Mouse (Mus musculus): ENCODE measurements around the gene Mrpl20. TPM values are rescaled to one million over a fixed set of nuclear protein-coding genes. Genes with fewer than 3 reads are reported as not detected.

Mrpl20 gene
- polyA plus RNA-seq, 1 experiment, result 74.6 TPM

- Histone ChIP-seq H3K36me3 (ENCODE audit: control insufficient read depth, insufficient read depth, low read length) (no peaks in the 10 kb centered on the region), H3K27ac (ENCODE audit: control insufficient read depth, insufficient read depth, low read length) (no peak overlapping the region), H3K27me3 (ENCODE audit: control insufficient read depth, insufficient read depth, low read length) (no peaks in the 10 kb centered on the region), H3K4me3 (ENCODE audit: control insufficient read depth, insufficient read depth, low read length) (no peak overlapping the region), H3K4me1 (replicated peaks; ENCODE audit: control insufficient read depth, insufficient read depth, low read length) (peaks cover 7% of the 10 kb centered on the region)
- TF ChIP-seq POLR2A (IDR thresholded peaks at IDR 0.05; ENCODE audit: control insufficient read depth, extremely low read depth, insufficient read depth, low read length, poor library complexity) (no peak), CTCF (IDR thresholded peaks at IDR 0.05; ENCODE audit: borderline replicate concordance, control insufficient read depth, extremely low read depth, insufficient read depth, low read length, poor library complexity) (no peak)
- WGBS, result 97% methylated on average over 9 of the region's 9 CpGs
- no peak for DNase-seq
Observed at GRCm38 (mm10) chr4:155853421-155853820, 50.7 kb downstream of the Mrpl20 start.

- Histone ChIP-seq H3K4me3 (ENCODE audit: control insufficient read depth, insufficient read depth, low read length) (no peak overlapping the region), H3K36me3 (ENCODE audit: control insufficient read depth, insufficient read depth, low read length) (no peaks in the 10 kb centered on the region), H3K27ac (ENCODE audit: control insufficient read depth, insufficient read depth, low read length) (no peak overlapping the region), H3K27me3 (ENCODE audit: control insufficient read depth, insufficient read depth, low read length) (no peaks in the 10 kb centered on the region), H3K4me1 (replicated peaks; ENCODE audit: control insufficient read depth, insufficient read depth, low read length) (no peaks in the 10 kb centered on the region)
- no peak for TF ChIP-seq CTCF (IDR thresholded peaks at IDR 0.05; ENCODE audit: borderline replicate concordance, control insufficient read depth, extremely low read depth, insufficient read depth, low read length, poor library complexity)
- no peak for TF ChIP-seq POLR2A (IDR thresholded peaks at IDR 0.05; ENCODE audit: control insufficient read depth, extremely low read depth, insufficient read depth, low read length, poor library complexity)
- DNase-seq, result no peak
- WGBS, result 98% methylated on average over 12 of the region's 12 CpGs
Observed at GRCm38 (mm10) chr4:155854991-155855390, 52.3 kb downstream of the Mrpl20 start.

GRCm38 (mm10) chr4:155856071-155856470 is 53.4 kb downstream of the Mrpl20 start:
- TF ChIP-seq POLR2A (IDR thresholded peaks at IDR 0.05; ENCODE audit: control insufficient read depth, extremely low read depth, insufficient read depth, low read length, poor library complexity) (no peak), CTCF (IDR thresholded peaks at IDR 0.05; ENCODE audit: borderline replicate concordance, control insufficient read depth, extremely low read depth, insufficient read depth, low read length, poor library complexity) (no peak)
- DNase-seq, result no peak
- Histone ChIP-seq H3K27ac (ENCODE audit: control insufficient read depth, insufficient read depth, low read length) (no peak overlapping the region), H3K4me3 (ENCODE audit: control insufficient read depth, insufficient read depth, low read length) (no peak overlapping the region), H3K36me3 (ENCODE audit: control insufficient read depth, insufficient read depth, low read length) (no peaks in the 10 kb centered on the region), H3K4me1 (replicated peaks; ENCODE audit: control insufficient read depth, insufficient read depth, low read length) (no peaks in the 10 kb centered on the region), H3K27me3 (ENCODE audit: control insufficient read depth, insufficient read depth, low read length) (no peaks in the 10 kb centered on the region)
- 88% methylated on average over 12 of the region's 12 CpGs for WGBS

- H3K4me1 ChIP-seq (replicated peaks; ENCODE audit: control insufficient read depth, insufficient read depth, low read length), result no peaks in the 10 kb centered on the region
- 82% methylated on average over 3 of the region's 3 CpGs for WGBS
- no peak overlapping the region for H3K4me3 ChIP-seq (ENCODE audit: control insufficient read depth, insufficient read depth, low read length)
- DNase-seq, result no peak
- no peaks in the 10 kb centered on the region for H3K27me3 ChIP-seq (ENCODE audit: control insufficient read depth, insufficient read depth, low read length)
- H3K27ac ChIP-seq (ENCODE audit: control insufficient read depth, insufficient read depth, low read length), result no peak overlapping the region
- no peaks in the 10 kb centered on the region for H3K36me3 ChIP-seq (ENCODE audit: control insufficient read depth, insufficient read depth, low read length)
- TF ChIP-seq POLR2A (IDR thresholded peaks at IDR 0.05; ENCODE audit: control insufficient read depth, extremely low read depth, insufficient read depth, low read length, poor library complexity), result no peak
- TF ChIP-seq CTCF (IDR thresholded peaks at IDR 0.05; ENCODE audit: borderline replicate concordance, control insufficient read depth, extremely low read depth, insufficient read depth, low read length, poor library complexity), result no peak
Observed at GRCm38 (mm10) chr4:155856881-155857280, 54.2 kb downstream of the Mrpl20 start.

GRCm38 (mm10) chr4:155859318-155859717 is 56.6 kb downstream of the Mrpl20 start:
- Histone ChIP-seq H3K27ac (ENCODE audit: control insufficient read depth, insufficient read depth, low read length) (no peak overlapping the region), H3K4me3 (ENCODE audit: control insufficient read depth, insufficient read depth, low read length) (no peak overlapping the region), H3K27me3 (ENCODE audit: control insufficient read depth, insufficient read depth, low read length) (no peaks in the 10 kb centered on the region), H3K4me1 (replicated peaks; ENCODE audit: control insufficient read depth, insufficient read depth, low read length) (no peaks in the 10 kb centered on the region), H3K36me3 (ENCODE audit: control insufficient read depth, insufficient read depth, low read length) (no peaks in the 10 kb centered on the region)
- 61% methylated on average over 13 of the region's 13 CpGs for WGBS
- TF ChIP-seq CTCF (IDR thresholded peaks at IDR 0.05; ENCODE audit: borderline replicate concordance, control insufficient read depth, extremely low read depth, insufficient read depth, low read length, poor library complexity) (no peak), POLR2A (IDR thresholded peaks at IDR 0.05; ENCODE audit: control insufficient read depth, extremely low read depth, insufficient read depth, low read length, poor library complexity) (no peak)
- peak; percentile 37 for DNase-seq

Other genes with a start within 250 kb of the Mrpl20 start
- 129 TPM in 2 replicates for gene Nadk, start 240.5 kb upstream of the Mrpl20 start, polyA plus RNA-seq (2012; rRNA removed)
- gene Slc35e2, start 201.5 kb upstream of the Mrpl20 start, polyA plus RNA-seq (2012; rRNA removed), result 17.1 and 19.1 TPM in 2 replicates
- 34.4 and 42.1 TPM in 2 replicates for gene Cdk11b, start 178.0 kb upstream of the Mrpl20 start, polyA plus RNA-seq (2012; rRNA removed)
- not detected in 2 replicates for gene Gm10563, start 157.5 kb upstream of the Mrpl20 start, polyA plus RNA-seq (2012; rRNA removed)
- gene Mmp23, start 149.5 kb upstream of the Mrpl20 start, polyA plus RNA-seq (2012; rRNA removed), result 17.0 and 17.8 TPM in 2 replicates
- 91.2 and 99.7 TPM in 2 replicates for gene Mib2, start 133.7 kb upstream of the Mrpl20 start, polyA plus RNA-seq (2012; rRNA removed)
- 17.4 and 18.5 TPM in 2 replicates for gene Fndc10, start 108.5 kb upstream of the Mrpl20 start, polyA plus RNA-seq (2012; rRNA removed)
- 184 and 186 TPM in 2 replicates for gene Ssu72, start 98.1 kb upstream of the Mrpl20 start, polyA plus RNA-seq (2012; rRNA removed)
- 4.9 and 5.1 TPM in 2 replicates for gene Tmem240, start 68.1 kb upstream of the Mrpl20 start, polyA plus RNA-seq (2012; rRNA removed)
- 87.0 and 93.1 TPM in 2 replicates for gene Atad3a, start 41.8 kb upstream of the Mrpl20 start, polyA plus RNA-seq (2012; rRNA removed)
- 11.2 and 13.5 TPM in 2 replicates for gene Vwa1, start 28.2 kb upstream of the Mrpl20 start, polyA plus RNA-seq (2012; rRNA removed)
- 0.55 and 0.58 TPM in 2 replicates for gene Tmem88b, start 17.0 kb upstream of the Mrpl20 start, polyA plus RNA-seq (2012; rRNA removed)
- 0.42 and 0.92 TPM in 2 replicates for gene Ankrd65, start 12.4 kb upstream of the Mrpl20 start, polyA plus RNA-seq (2012; rRNA removed)
- 131 and 145 TPM in 2 replicates for gene Ccnl2, start 9.6 kb downstream of the Mrpl20 start, polyA plus RNA-seq (2012; rRNA removed)
- 230 and 238 TPM in 2 replicates for gene Aurkaip1, start 28.4 kb downstream of the Mrpl20 start, polyA plus RNA-seq (2012; rRNA removed)
- 30.7 and 43.4 TPM in 2 replicates for gene Mxra8, start 36.8 kb downstream of the Mrpl20 start, polyA plus RNA-seq (2012; rRNA removed)
- 152 and 184 TPM in 2 replicates for gene Dvl1, start 44.5 kb downstream of the Mrpl20 start, polyA plus RNA-seq (2012; rRNA removed)
- gene Tas1r3, start 60.5 kb downstream of the Mrpl20 start, polyA plus RNA-seq (2012; rRNA removed), result 2.7 and 3.0 TPM in 2 replicates
- 31.9 and 32.2 TPM in 2 replicates for gene Cptp, start 66.6 kb downstream of the Mrpl20 start, polyA plus RNA-seq (2012; rRNA removed)
- 107 and 108 TPM in 2 replicates for gene Ints11, start 66.7 kb downstream of the Mrpl20 start, polyA plus RNA-seq (2012; rRNA removed)
- gene Pusl1, start 88.9 kb downstream of the Mrpl20 start, polyA plus RNA-seq (2012; rRNA removed), result 83.2 and 91.1 TPM in 2 replicates
- 77.6 and 86.1 TPM in 2 replicates for gene Acap3, start 88.9 kb downstream of the Mrpl20 start, polyA plus RNA-seq (2012; rRNA removed)
- 122 and 147 TPM in 2 replicates for gene Ube2j2, start 141.0 kb downstream of the Mrpl20 start, polyA plus RNA-seq (2012; rRNA removed)
- 19.3 and 21.6 TPM in 2 replicates for gene C1qtnf12, start 159.4 kb downstream of the Mrpl20 start, polyA plus RNA-seq (2012; rRNA removed)
- gene B3galt6, start 189.8 kb downstream of the Mrpl20 start, polyA plus RNA-seq (2012; rRNA removed), result 9.5 and 10.8 TPM in 2 replicates
- 65.6 and 68.4 TPM in 2 replicates for gene Sdf4, start 190.0 kb downstream of the Mrpl20 start, polyA plus RNA-seq (2012; rRNA removed)
- gene Tnfrsf4, start 211.0 kb downstream of the Mrpl20 start, polyA plus RNA-seq (2012; rRNA removed), result 68.9 and 81.3 TPM in 2 replicates
- gene Tnfrsf18, start 223.3 kb downstream of the Mrpl20 start, polyA plus RNA-seq (2012; rRNA removed), result 82.1 and 85.2 TPM in 2 replicates

Measured in thymus, adult 2 months (tissue).